Mouse (Mus musculus) bone marrow, adult 2 months (tissue): ENCODE measurements around the gene Exoc8.

Source experiments
- CTCF ChIP-seq: fragments of 200-500 bp; IDR thresholded peaks from 2 replicates; pipeline ENCODE4 v1.5.1; 2011; ENCODE audit warnings: low read length, control low read depth; ENCODE audit not compliant: control insufficient read depth, insufficient read depth
- POLR2A ChIP-seq: fragments of 200-500 bp; IDR thresholded peaks from 2 replicates; pipeline ENCODE4 v1.6.1; 2011; ENCODE audit warnings: low read depth, mild to moderate bottlenecking, control low read depth, low read length, borderline replicate concordance; ENCODE audit not compliant: control insufficient read depth

DNA sequence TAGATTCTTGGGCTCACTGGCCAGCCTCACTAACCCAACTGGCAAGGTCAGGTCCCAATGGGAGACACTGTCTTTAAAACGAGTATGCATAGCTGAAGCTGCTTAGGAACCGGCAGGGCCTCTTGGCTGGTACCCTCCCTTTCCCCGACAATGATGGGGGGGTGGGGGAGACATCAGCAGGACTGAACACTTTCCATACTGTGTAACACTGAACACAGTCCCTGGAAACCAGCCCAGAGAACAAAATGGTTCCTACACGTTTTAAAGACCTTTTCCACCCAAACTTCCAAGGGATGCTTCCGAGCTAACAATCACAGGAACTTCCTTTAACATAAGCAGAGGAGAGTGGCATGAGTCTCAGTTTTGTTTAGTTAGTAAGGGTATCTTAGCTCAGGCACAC is 37.6 kb upstream of the Exoc8 start:
- TF ChIP-seq CTCF (no peak), POLR2A (no peak)
